Mouse (Mus musculus) spleen, adult 2 months (tissue): ENCODE data around the gene Dgki. TPM values are rescaled to one million over a fixed set of nuclear protein-coding genes. Genes with fewer than 3 reads are reported as not detected.

Source experiments
- DNase-seq, 2 experiments: peaks; one replicate each; pipeline versions ENCODE4 v3.0.0 to v3.0.0-alpha.2; 2012 to 2021; ENCODE audit warnings: low spot score in 2 of 2, low read depth in 1 of 2
- H3K27ac ChIP-seq: fragments of 200-500 bp; 2 replicates; pipeline ENCODE4 v1.5.1; 2012; ENCODE audit warnings: low read length, inconsistent platforms; ENCODE audit not compliant: insufficient read depth
- H3K27me3 ChIP-seq: fragments of 200-500 bp; 2 replicates; pipeline ENCODE4 v1.6.1; 2012; ENCODE audit warnings: mild to moderate bottlenecking, moderate library complexity, low read length, inconsistent platforms; ENCODE audit not compliant: control insufficient read depth, insufficient read depth
- H3K36me3 ChIP-seq: fragments of 200-500 bp; 2 replicates; pipeline ENCODE4 v1.6.1; 2012; ENCODE audit warnings: mild to moderate bottlenecking, low read length, inconsistent platforms; ENCODE audit not compliant: control insufficient read depth, insufficient read depth
- H3K4me1 ChIP-seq: fragments of 200-500 bp; 2 replicates; pipeline ENCODE4 v1.6.1; 2011; ENCODE audit warnings: inconsistent platforms; ENCODE audit not compliant: control insufficient read depth, insufficient read depth, insufficient read length
- H3K4me3 ChIP-seq: fragments of 200-500 bp; 2 replicates; pipeline ENCODE4 v1.5.1; 2011; ENCODE audit warnings: mild to moderate bottlenecking, inconsistent platforms; ENCODE audit not compliant: insufficient read depth, insufficient read length; ENCODE audit errors: extremely low read depth
- CTCF ChIP-seq: fragments of 200-500 bp; IDR thresholded peaks from 2 replicates; pipeline ENCODE4 v1.5.1; 2011; ENCODE audit warnings: mild to moderate bottlenecking, inconsistent platforms; ENCODE audit not compliant: insufficient read depth, insufficient read length, insufficient replicate concordance; ENCODE audit errors: extremely low read depth
- POLR2A ChIP-seq: fragments of 200-500 bp; IDR thresholded peaks from 2 replicates; pipeline ENCODE4 v1.6.1; 2011; ENCODE audit warnings: low read depth, low read length, inconsistent platforms
- WGBS: fragments of 180-500 bp; shearing (Covaris S2); methylation state at CpG from one replicate; pipeline ENCODE4 v1.1.7; 2018; 5-methylcytosine and 5-hydroxymethylcytosine counted together
- polyA plus RNA-seq: library from polyadenylated mRNA; depleted of rRNA; stranded (reverse); fragments of >200 nt; gene quantifications from 2 replicates; pipeline ENCODE4 v1.2.3, GENCODE M21; 2012

Dgki gene
- polyA plus RNA-seq, 1 experiment, result 0.70 TPM

DNA sequence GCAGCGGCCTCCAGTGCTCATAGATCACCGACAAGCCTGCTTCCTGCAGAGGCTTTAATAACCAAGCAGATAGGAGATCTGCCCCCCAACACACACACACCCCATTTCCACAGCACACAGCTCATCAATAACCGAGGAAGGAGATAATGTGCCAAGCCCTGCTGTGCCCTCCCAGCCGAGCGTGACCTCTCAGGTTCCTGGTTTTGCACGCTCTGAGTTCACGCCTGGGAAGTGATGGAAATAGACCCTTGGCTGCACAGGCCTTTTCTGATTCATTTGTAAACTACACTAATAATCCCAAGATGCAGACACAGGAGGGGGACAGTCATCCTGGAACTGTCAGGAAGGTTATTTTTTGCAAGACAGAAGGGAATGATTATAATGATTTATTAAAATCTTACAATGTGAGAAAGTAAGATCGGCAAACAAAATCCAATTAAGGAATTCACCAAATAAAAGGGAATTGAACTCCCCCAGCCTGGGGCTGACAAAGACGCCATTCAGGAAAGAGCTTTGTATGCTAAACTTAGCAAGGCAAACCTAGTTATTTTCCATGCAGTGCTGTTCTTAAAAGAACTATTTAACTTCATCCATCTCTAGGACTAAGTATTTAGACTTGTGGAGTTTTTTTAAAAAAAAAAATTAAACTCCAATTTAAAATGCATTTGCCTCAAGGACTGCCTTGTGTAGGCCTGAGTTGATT lies 88.3 kb downstream of the Dgki start:
- DNase-seq, result no peak
- TF ChIP-seq POLR2A, result no peak
- TF ChIP-seq CTCF, result no peak
- Histone ChIP-seq H3K36me3 (no peaks in the 10 kb centered on the region), H3K4me3 (no peak overlapping the region), H3K27ac (no peak overlapping the region), H3K4me1 (no peaks in the 10 kb centered on the region; the same call in 1 of the 2 replicates), H3K27me3 (no peaks in the 10 kb centered on the region)
- WGBS, result 82% methylated on average over 9 of the region's 9 CpGs

DNA sequence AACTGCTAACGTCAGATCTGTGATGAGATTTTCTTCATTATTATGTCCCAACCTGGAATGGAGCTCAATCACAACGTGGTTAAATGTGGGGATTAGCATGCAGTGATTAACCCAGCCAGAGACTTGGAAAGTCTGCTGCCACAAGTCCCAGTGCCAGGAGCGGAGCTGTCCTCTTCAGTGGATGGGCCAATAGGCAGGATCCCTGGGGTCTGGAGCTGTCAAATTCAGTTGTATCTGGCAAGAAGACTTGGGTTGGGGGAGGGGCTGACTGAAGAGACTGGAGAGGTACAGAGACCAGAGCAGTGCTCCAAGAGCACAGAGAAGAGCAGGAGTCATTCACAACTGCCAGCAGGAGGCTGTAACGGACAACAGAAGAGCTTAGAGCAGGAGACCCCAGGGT lies 97.1 kb downstream of the Dgki start:
- Histone ChIP-seq H3K4me3 (no peak overlapping the region), H3K27me3 (no peaks in the 10 kb centered on the region), H3K36me3 (no peaks in the 10 kb centered on the region), H3K27ac (no peak overlapping the region), H3K4me1 (no peaks in the 10 kb centered on the region)
- TF ChIP-seq POLR2A (no peak), CTCF (no peak)
- no peak for DNase-seq
- 78% methylated on average over 4 of the region's 4 CpGs for WGBS

DNA sequence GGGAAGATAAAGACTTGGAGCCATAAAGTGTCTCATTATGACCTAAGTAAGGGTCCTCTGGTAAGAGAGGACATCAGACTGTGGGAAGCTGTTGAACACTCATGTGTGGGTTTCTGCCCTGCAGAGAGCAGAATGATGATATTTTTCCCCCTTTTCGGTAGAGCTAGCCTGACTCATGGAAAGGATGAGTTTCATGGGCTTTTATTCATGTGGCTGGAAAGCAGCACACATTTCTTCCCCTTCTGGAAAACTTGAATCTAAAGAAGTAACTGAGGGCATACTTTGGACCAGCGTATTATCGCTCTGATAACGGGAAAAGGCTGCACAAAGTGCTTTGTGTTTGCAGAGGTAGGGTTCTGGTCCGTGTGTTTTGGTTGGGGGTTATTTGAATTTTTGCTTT lies 99.1 kb downstream of the Dgki start:
- H3K4me3 ChIP-seq, result no peak overlapping the region
- H3K27me3 ChIP-seq, result no peaks in the 10 kb centered on the region
- WGBS, result 87% methylated on average over 5 of the region's 5 CpGs
- H3K27ac ChIP-seq, result no peak overlapping the region
- H3K4me1 ChIP-seq, result no peaks in the 10 kb centered on the region
- H3K36me3 ChIP-seq, result no peaks in the 10 kb centered on the region
- DNase-seq, result no peak
- TF ChIP-seq POLR2A, result no peak
- no peak for TF ChIP-seq CTCF

DNA sequence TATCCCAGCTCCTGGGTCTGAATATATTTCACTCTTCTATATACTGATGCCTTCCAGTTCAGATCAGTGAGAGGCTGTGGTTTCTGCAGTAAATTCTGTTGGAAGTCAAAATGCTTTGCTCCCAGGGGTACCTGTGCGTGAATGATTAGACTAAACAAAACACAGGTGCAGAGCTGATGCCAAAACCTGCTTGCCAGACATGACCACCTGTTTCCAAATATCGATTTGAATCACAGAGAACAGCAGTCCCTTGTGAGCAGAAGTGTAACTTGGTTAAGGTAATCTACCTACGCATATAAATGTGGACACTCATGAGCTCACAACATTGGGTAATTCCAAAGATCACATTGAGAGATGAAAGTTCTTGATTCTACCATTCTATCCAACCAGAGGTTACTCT lies 100.5 kb downstream of the Dgki start:
- H3K27me3 ChIP-seq, result no peaks in the 10 kb centered on the region
- DNase-seq, result no peak
- 86% methylated on average over 3 of the region's 3 CpGs for WGBS
- no peak for TF ChIP-seq POLR2A
- no peak for TF ChIP-seq CTCF
- H3K4me3 ChIP-seq, result no peak overlapping the region
- H3K36me3 ChIP-seq, result no peaks in the 10 kb centered on the region
- no peaks in the 10 kb centered on the region for H3K4me1 ChIP-seq
- H3K27ac ChIP-seq, result no peak overlapping the region

DNA sequence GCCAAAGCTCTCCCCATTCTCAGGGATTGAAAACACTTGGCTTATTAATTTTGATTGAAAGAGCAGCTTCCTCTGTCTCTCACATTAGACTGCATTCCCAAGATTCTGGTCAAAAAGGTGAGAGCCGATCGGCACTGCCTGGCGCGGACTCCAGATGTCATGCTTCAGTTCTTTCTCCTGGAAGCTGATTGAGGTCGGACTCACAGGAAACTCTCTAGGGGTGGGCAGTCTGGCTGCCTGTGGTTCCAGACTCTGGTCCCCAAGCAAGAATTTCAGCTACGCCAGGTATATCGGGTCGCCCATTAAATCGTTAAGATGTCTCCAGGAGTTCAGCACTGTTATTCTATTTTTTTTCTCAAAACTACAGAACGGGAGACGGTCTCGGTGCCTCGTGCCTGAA lies 102.2 kb downstream of the Dgki start:
- TF ChIP-seq CTCF (no peak), POLR2A (no peak)
- 87% methylated on average over 13 of the region's 13 CpGs for WGBS
- Histone ChIP-seq H3K36me3 (no peaks in the 10 kb centered on the region), H3K27ac (no peak overlapping the region), H3K4me1 (no peaks in the 10 kb centered on the region), H3K4me3 (no peak overlapping the region), H3K27me3 (no peaks in the 10 kb centered on the region)
- DNase-seq, result no peak

DNA sequence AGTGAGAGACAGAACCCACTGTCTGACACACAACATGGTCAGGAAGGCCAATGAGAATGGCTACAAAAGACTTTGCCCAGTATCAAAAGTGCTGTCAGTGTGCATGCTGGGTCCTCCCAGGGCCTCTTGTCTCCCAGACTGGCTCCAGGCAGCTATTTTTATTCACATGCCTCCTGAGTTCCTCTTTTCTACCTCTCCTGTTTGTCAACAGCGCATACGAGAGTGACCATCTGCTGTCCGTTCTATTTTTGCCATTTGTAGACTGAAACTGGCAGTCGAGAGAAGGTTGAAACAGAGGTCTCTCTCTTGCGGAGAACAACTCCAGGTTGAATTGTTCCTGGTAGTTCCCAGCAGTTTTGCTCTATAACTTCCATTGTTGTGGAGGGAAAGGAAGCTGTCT lies 103.1 kb downstream of the Dgki start:
- no peaks in the 10 kb centered on the region for H3K27me3 ChIP-seq
- no peak for TF ChIP-seq POLR2A
- no peak for TF ChIP-seq CTCF
- no peak overlapping the region for H3K27ac ChIP-seq
- H3K4me3 ChIP-seq, result no peak overlapping the region
- no peaks in the 10 kb centered on the region for H3K36me3 ChIP-seq
- DNase-seq, result no peak
- WGBS, result 39% methylated on average over 5 of the region's 5 CpGs
- no peaks in the 10 kb centered on the region for H3K4me1 ChIP-seq

DNA sequence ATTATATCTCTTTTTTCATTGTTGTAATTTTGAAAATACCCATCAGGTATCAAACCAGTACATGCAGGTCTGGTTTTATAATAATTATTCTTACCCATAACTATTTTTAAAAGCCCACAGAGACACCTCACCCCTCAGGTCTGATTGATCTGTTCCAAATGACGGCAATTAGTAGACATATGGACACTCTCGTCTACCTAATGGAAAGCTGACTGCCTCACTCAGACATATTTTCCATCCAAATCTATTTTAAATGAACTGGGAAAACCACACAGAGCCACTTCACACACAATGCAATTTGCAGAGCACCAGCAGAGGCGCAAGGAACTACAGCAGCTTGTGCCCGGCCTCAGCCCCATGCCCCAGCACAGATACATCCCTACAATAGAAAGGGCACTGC lies 104.2 kb downstream of the Dgki start:
- TF ChIP-seq CTCF (no peak), POLR2A (no peak)
- Histone ChIP-seq H3K27me3 (no peaks in the 10 kb centered on the region), H3K4me3 (no peak overlapping the region), H3K4me1 (no peaks in the 10 kb centered on the region), H3K36me3 (no peaks in the 10 kb centered on the region), H3K27ac (no peak overlapping the region)
- DNase-seq, result no peak
- 89% methylated on average over 4 of the region's 4 CpGs for WGBS
